Mouse (Mus musculus): ENCODE measurements around the gene Kirrel2. TPM values are rescaled to one million over a fixed set of nuclear protein-coding genes. Genes with fewer than 3 reads are reported as not detected.
"Not testable (repeated sequence)": the region's sequence is repeated elsewhere in the genome, so short reads cannot be mapped to it uniquely, and the experiment has no call there.

Kirrel2 gene
- total and polyA plus RNA-seq, 2 experiments from 2014 or later = 0.43 to 4.9 TPM

DNA sequence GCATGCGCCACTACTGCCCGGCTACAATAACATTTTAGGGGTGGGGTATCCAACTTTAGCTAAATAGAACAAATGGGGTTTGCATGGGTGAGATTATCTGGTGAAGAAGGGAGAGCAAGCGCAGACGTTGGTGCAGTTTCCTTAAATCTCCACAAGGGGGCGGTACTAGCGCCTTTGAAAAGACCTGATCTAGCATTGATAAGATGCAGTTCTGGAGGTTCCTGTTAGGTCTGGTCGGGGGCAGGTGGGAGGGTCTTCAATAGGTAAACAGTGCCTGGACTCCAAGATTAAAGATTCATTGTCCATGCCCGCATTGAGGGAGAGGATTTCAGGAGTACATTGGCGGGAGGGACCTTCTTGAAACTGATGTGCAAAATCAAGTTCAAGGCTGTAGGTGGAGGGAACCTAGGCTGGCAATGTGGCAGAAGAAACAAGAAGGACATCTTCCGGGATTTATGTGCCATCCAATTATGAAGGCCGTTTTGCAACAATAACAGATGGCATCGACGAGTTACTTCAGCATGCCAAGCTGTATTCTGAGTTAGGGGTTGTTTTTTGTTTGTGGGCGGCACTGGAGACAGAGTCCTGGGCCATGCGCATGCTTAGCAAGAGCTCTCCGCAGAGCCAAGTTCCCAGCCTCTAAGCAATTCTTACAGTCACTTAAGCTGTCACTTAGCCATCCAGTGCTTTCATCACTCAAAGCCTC is 32.9 kb upstream of the Kirrel2 start:
- H3K36me3 ChIP-seq (ENCODE audit: insufficient read depth, low read length) = no peaks in the 10 kb centered on the region
- no peaks in the 10 kb centered on the region for H3K27me3 ChIP-seq (ENCODE audit: insufficient read depth, low read length)
- no peak overlapping the region for H3K9ac ChIP-seq (replicated peaks; ENCODE audit: low read length, poor library complexity, severe bottlenecking)
- H3K4me3 ChIP-seq (ENCODE audit: low read depth, low read length) = no peak overlapping the region
- H3K4me1 ChIP-seq (ENCODE audit: insufficient read depth, low read length) = no peaks in the 10 kb centered on the region
- no peak overlapping the region for H3K27ac ChIP-seq (ENCODE audit: low read depth, low read length)
- peak; percentile 85 for TF ChIP-seq CTCF (IDR thresholded peaks at IDR 0.05)
- no peaks in the 10 kb centered on the region for H3K9me3 ChIP-seq (ENCODE audit: low read length)
- 33% methylated on average over 16 of the region's 16 CpGs for WGBS
- ATAC-seq (ENCODE audit: low FRiP score) (0 out of 2 replicates have a peak, but pooled peaks have one; percentile 16), DNase-seq (ENCODE audit: low spot score) (peak; percentile 74)
- H3K4me2 ChIP-seq (ENCODE audit: low read depth, low read length, poor library complexity, severe bottlenecking) = no peak overlapping the region

DNA sequence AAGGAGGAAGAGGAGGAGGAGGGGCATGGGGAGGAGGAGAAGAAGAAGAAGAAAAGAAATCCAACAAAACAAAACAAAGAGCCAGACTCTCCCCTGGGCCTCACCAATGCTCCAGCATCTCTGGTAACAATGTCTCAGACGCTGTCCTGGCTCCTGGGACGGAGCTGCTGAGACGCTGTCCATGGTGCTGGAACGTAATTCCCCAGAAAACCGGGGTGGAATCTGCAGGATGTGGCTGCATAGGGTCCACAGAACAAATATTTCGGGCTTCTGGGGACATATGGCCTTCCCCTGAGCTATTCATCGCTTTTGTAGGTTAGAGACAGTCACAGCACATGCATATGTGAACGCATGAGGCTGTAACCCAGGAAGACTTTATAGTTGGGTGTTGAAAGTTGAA is 26.8 kb upstream of the Kirrel2 start:
- 16% methylated on average over 8 of the region's 8 CpGs for WGBS
- Histone ChIP-seq H3K4me2 (ENCODE audit: low read depth, low read length, poor library complexity, severe bottlenecking) (no peak overlapping the region), H3K27ac (ENCODE audit: low read depth, low read length) (no peak overlapping the region), H3K9ac (replicated peaks; ENCODE audit: low read length, poor library complexity, severe bottlenecking) (no peak overlapping the region), H3K36me3 (ENCODE audit: insufficient read depth, low read length) (no peaks in the 10 kb centered on the region), H3K27me3 (ENCODE audit: insufficient read depth, low read length) (no peaks in the 10 kb centered on the region), H3K4me3 (ENCODE audit: low read depth, low read length) (no peak overlapping the region), H3K4me1 (ENCODE audit: insufficient read depth, low read length) (no peaks in the 10 kb centered on the region), H3K9me3 (ENCODE audit: low read length) (no peaks in the 10 kb centered on the region)
- TF ChIP-seq CTCF (IDR thresholded peaks at IDR 0.05) = no peak
- ATAC-seq (ENCODE audit: low FRiP score) = no peak
- no peak for DNase-seq (ENCODE audit: low spot score)

GRCm38 (mm10) chr7:30477415-30478381 is 20.2 kb upstream of the Kirrel2 start:
- DNase-seq (ENCODE audit: low spot score) = peak; percentile 57
- peak overlapping the region; percentile 47; the same call in 1 of the 2 replicates for H3K27ac ChIP-seq (ENCODE audit: low read depth, low read length)
- H3K4me2 ChIP-seq (ENCODE audit: low read depth, low read length, poor library complexity, severe bottlenecking) = peak overlapping the region; percentile 63
- WGBS = 6% methylated on average over 25 of the region's 32 CpGs
- no peak for TF ChIP-seq CTCF (IDR thresholded peaks at IDR 0.05)
- H3K9me3 ChIP-seq (ENCODE audit: low read length) = no peaks in the 10 kb centered on the region
- no peaks in the 10 kb centered on the region for H3K36me3 ChIP-seq (ENCODE audit: insufficient read depth, low read length)
- peak overlapping the region; percentile 34 for H3K4me3 ChIP-seq (ENCODE audit: low read depth, low read length)
- no peak for ATAC-seq (ENCODE audit: low FRiP score)
- H3K27me3 ChIP-seq (ENCODE audit: insufficient read depth, low read length) = no peaks in the 10 kb centered on the region
- H3K9ac ChIP-seq (replicated peaks; ENCODE audit: low read length, poor library complexity, severe bottlenecking) = peak overlapping the region; percentile 42; the same call in 1 of the 2 replicates
- H3K4me1 ChIP-seq (ENCODE audit: insufficient read depth, low read length) = no peaks in the 10 kb centered on the region

GRCm38 (mm10) chr7:30476136-30476535 is 18.6 kb upstream of the Kirrel2 start:
- H3K9me3 ChIP-seq (ENCODE audit: low read length); H3K4me2 ChIP-seq (ENCODE audit: low read depth, low read length, poor library complexity, severe bottlenecking); H3K4me1 ChIP-seq (ENCODE audit: insufficient read depth, low read length); H3K4me3 ChIP-seq (ENCODE audit: low read depth, low read length); H3K9ac ChIP-seq (replicated peaks; ENCODE audit: low read length, poor library complexity, severe bottlenecking); H3K36me3 ChIP-seq (ENCODE audit: insufficient read depth, low read length); H3K27ac ChIP-seq (ENCODE audit: low read depth, low read length); H3K27me3 ChIP-seq (ENCODE audit: insufficient read depth, low read length); ATAC-seq (ENCODE audit: low FRiP score); DNase-seq (ENCODE audit: low spot score): not testable (repeated sequence)
- 85% methylated on average over 7 of the region's 7 CpGs for WGBS

DNA sequence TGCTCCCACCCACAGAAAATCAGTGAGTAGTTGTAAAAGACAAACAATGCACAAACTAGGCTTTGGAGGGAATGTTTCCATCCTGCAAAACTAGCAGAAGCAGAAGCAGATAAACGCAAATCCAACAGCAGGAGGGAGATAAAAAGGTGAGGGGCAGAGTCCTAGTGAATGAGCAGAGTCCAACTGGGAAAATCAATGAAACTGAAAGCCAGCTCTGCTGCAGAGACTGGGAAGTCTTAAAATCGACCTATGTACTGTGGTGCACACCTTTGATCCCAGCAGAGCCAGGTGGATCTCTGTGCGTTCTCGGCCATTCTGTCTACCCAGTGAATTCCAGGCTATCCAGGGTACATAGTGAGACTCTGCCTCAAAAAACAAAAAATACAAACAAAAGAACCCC is 17.5 kb upstream of the Kirrel2 start:
- WGBS = 59% methylated on average over 4 of the region's 4 CpGs
- Histone ChIP-seq H3K4me3 (ENCODE audit: low read depth, low read length) (no peak overlapping the region), H3K4me1 (ENCODE audit: insufficient read depth, low read length) (no peaks in the 10 kb centered on the region), H3K4me2 (ENCODE audit: low read depth, low read length, poor library complexity, severe bottlenecking) (no peak overlapping the region), H3K27me3 (ENCODE audit: insufficient read depth, low read length) (no peaks in the 10 kb centered on the region), H3K36me3 (ENCODE audit: insufficient read depth, low read length) (no peaks in the 10 kb centered on the region), H3K9me3 (ENCODE audit: low read length) (no peaks in the 10 kb centered on the region), H3K27ac (ENCODE audit: low read depth, low read length) (no peak overlapping the region), H3K9ac (replicated peaks; ENCODE audit: low read length, poor library complexity, severe bottlenecking) (no peak overlapping the region)
- no peak for DNase-seq (ENCODE audit: low spot score)
- ATAC-seq (ENCODE audit: low FRiP score) = no peak
- no peak for TF ChIP-seq CTCF (IDR thresholded peaks at IDR 0.05)

DNA sequence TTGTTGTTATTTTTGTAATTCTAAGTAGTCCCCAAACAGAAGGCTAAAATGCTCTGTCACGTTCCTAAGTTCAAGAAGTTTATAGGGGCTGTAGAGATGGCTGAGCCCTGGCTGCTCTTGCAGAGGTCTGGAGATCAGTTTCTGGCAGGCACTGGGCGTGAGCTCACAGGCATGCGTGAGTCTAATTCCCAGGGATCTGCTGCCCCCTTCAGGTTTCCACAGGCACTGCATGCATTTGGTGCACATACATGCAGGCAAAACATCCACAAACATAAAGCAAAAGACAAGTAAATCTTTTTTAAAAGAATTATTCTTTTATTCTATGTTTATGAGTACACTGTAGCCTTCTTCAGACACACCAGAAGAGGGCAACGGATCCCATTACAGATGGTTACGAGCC is 14.9 kb upstream of the Kirrel2 start:
- peak; percentile 73 for TF ChIP-seq CTCF (IDR thresholded peaks at IDR 0.05)
- ATAC-seq (ENCODE audit: low FRiP score) (no peak), DNase-seq (ENCODE audit: low spot score) (peak; percentile 57)
- no peaks in the 10 kb centered on the region for H3K36me3 ChIP-seq (ENCODE audit: insufficient read depth, low read length)
- WGBS = 46% methylated on average over 5 of the region's 5 CpGs
- H3K4me3 ChIP-seq (ENCODE audit: low read depth, low read length) = no peak overlapping the region
- H3K9ac ChIP-seq (replicated peaks; ENCODE audit: low read length, poor library complexity, severe bottlenecking) = no peak overlapping the region
- H3K27ac ChIP-seq (ENCODE audit: low read depth, low read length) = no peak overlapping the region
- H3K4me1 ChIP-seq (ENCODE audit: insufficient read depth, low read length) = no peaks in the 10 kb centered on the region
- peaks cover 5% of the 10 kb centered on the region for H3K27me3 ChIP-seq (ENCODE audit: insufficient read depth, low read length)
- no peaks in the 10 kb centered on the region for H3K9me3 ChIP-seq (ENCODE audit: low read length)
- no peak overlapping the region for H3K4me2 ChIP-seq (ENCODE audit: low read depth, low read length, poor library complexity, severe bottlenecking)

Data from midbrain, postnatal 0 days (tissue).